Mouse (Mus musculus): ENCODE results near the gene Phf5a.

Gene Phf5a

DNA sequence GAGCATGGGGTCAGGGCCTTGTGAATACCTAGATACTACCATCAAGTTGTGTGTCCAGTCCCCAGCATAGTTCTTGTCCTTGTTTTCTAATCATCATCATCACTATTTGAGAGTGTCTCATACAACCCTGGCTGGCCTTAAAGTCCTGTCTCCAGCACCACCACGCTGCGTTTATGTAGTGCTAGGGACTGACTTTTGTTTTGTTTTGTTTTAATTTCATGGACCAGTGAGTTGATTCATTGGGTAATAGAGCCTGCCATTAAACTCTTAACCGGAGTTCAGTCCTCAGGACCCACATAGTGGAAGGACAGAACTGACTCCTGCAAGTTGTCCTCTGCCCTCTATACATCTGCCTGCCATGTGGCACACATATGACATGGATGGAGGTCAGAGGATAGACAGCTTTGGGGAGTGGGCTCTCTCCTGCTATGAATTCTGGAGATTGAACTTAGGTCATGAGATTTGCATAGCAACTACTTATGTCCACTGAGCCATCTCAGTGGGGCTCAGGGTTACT, 13.8 kb upstream of the Phf5a start:
- no peak for DNase-seq (ENCODE audit: low read depth)

DNA sequence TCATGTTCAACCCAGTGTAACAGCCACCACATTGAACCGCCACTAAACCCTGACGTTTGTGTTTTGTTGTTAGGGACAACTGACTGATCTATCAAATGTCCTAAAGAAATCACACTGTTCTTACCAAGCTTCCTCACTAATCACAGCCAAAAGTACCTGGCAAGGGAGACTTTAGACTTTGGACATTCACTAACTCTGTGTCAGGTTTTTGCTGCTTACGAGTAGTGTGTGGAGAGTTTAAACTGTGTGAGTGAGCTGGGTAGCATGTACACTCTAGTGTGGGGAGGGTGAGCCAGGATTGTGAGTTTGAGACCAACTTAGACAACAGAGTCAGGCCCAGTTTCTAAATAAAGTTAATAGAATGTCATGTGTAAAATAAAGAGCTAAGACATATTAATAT, 10.6 kb upstream of the Phf5a start:
- DNase-seq (ENCODE audit: low read depth): no peak

DNA sequence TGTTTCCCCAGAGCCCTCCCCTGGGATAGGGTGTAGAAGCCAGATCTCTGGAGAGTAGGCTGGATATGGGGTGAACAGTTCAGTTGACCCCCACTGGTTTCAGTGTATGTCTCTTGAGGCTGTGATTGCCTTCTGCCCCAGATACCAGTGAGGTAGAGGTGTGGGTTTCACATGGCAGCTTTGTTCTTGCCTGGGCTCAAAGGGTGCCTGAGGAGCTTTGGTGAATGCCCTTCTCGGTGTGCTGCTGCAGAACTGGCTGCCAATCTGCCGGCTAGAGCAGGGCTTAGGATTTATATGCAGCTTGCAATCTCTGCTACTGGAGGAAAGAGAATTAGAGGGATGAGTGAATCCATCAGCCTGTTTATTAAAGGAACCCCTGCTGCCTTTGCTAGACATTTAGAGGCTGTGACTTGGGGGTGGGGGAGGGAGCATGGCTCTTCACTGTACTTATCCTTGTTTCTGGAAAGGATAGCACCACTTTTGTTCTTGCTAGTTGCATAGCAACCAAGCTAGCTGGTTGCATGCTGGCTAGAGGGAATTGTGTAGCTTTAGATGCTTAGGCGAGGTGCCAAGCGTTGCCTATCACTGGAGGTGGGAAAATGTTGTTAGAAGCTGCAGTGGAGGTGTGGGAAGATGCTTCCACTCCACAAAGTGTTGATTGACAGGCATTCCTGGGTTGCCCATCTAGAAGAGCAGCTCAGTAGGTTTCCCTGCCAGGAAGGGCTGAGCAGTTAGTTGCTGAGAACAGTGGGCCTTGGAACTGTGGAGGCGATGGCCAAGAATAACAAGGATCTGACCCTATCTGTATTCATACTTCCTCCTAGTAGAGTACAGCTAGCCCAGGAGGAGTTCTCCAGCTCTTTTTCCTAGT, 8.1 kb upstream of the Phf5a start:
- no peak for DNase-seq (ENCODE audit: low read depth)

DNA sequence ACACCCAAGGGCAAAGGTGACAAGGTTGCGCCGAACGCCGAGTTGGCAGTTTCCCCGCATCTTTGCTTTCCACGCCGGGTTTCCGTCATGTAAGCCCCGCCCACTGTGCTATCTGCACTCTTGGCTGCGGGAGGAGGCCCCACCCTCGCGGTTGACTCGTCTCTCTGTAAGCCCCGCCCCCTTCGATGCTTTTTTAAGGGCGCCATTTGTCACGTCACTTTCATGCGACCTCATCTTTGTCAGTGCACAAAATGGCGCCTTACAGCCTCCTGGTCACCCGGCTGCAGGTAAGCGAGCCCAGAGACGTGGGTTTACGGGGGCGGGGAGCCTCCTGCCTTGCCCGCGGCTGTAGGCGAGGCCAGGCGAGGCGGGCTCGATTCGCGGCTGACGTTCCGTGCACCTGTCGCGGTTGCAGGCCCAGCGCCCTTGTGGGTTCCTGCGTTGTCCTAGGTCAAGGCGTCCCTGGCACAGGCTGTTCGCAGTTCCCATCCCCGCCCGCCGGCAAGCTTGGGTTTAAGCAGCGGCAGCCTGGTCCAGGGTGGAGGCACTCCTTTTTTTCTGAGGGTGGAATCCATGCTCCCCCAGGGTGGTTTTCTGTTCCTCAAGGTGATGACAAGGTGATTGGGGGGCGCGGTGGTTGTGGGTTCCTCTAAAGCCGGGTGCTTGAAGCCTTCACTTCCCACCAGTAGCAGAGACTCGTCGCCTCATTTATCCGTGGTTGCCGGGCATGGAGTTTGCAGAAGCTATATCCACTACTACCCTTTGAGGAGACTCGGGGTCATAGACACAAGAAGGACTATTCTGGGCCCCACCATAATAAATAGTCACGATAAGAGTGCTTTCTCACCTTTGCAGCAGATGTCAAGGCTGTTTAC, 788 bp upstream of the Phf5a start, which contains the start of gene Aco2:
TSS of gene Aco2 (plus strand) at position 48 of the 875 bp plus-strand sequence.
- peak; percentile 100 for DNase-seq (ENCODE audit: low read depth)

DNA sequence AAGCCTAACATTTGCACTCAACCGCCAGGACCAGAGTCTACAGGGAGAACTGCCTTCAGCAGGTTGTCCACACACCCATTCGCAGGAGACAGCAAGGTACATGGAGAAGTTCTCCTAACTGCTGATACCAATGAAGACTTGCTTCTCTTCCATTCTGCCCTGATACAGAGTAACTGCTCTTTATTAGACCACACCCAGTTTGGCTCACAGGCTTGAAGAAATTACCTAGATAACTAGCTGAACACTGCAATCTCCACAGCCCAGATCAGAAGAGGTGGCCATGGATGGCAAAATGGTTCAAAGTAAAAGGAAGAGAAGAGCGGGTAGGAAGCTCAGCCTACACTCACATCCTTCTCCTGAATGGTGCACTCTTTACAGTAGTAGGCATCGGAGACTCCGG, 1.7 kb downstream of the Phf5a start:
- DNase-seq (ENCODE audit: low read depth): no peak

DNA sequence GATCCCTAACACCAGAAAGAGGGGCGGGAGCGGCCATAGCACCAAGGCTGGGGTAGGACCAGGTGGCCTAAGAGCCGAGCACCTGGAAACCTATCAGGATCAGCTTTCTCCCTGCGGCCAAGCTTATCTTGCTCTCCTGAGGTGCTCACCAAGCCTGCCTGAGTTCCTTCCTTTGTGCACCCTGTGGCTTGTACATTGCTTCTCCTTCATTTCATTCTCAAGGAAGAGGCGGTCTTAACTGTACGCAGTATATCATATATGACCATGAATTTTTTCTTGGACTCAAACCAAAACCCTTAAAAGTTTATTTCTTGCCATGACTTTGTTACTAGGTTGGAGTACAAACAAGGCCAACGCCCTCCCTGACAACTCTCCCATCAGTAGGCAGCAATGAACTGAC, 7.5 kb downstream of the Phf5a start:
- no peak for DNase-seq (ENCODE audit: low read depth)

DNA sequence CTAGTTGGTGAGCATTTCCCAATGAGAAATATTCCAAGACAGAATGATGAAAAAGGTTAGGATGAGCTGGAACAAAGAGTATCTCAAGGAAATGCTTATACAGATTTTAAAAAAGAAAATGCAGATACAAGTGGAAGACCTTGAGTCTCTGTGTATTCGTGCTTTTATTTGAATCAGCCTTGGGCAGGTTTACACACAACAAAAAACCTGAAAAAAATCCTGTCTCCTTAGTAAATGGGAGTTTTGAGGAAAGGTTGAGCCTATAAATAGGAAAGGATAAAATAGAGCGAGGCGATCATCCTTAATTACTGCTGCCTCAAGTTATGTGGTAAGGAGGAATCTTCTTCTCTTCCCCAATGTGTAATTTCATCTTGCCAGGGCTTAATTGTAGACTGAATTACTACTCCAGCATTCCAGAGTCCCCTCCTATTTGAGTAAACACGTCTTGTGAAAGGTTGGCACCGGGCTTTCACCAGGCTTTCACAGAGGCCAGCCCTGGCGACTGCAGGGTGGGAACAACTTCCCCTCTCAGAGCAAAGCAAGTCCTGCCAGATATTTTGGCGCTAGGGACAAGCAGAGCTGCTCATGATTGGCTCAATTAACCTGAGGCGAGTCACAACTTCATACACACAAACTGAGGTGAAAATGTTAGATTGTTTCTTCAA, 11.1 kb downstream of the Phf5a start:
- DNase-seq (ENCODE audit: low read depth): peak; percentile 41

DNA sequence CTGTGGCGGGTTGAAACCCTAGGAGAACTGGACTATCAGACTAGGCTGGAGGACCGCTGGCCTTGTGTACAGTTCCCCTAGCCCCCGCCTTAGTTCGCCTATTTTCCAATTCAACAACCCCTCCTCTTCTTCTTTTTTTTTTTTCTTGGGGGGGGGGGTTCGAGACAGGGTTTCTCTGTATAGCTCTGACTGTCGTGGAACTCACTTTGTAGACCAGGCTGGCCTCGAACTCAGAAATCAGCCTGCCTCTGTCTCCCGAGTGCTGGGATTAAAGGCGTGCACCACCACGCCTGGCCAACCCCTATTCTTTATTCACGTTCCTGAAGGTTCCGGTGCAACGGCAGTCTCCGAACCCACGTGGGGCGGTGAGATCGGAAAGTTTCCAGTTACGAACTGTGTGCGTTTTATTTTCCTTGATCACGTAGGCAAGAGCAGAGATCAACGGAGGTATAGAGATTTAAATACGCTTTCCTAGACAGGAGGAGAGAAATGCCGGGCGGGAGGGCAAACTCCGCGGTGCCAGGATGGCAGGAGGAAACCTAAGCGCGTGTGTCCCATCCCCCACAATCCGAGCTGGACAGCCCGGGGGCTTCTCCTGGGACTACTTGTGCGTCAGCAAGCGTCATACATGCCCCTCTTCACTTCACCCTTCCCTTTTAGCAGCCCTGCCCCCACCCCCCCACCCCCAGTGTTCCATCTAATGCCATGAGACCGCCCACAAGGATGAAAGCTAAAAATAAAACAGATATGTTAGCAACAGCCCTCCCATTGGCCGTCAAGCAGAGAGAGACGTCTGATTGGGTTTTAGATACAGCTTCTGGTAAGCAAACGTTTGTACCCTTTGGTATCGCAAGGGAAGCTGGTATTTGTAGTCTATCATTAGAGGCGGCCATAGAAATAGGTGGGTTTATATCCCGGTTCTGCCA, 12.1 kb downstream of the Phf5a start:
- peak; percentile 95 for DNase-seq (ENCODE audit: low read depth)

DNA sequence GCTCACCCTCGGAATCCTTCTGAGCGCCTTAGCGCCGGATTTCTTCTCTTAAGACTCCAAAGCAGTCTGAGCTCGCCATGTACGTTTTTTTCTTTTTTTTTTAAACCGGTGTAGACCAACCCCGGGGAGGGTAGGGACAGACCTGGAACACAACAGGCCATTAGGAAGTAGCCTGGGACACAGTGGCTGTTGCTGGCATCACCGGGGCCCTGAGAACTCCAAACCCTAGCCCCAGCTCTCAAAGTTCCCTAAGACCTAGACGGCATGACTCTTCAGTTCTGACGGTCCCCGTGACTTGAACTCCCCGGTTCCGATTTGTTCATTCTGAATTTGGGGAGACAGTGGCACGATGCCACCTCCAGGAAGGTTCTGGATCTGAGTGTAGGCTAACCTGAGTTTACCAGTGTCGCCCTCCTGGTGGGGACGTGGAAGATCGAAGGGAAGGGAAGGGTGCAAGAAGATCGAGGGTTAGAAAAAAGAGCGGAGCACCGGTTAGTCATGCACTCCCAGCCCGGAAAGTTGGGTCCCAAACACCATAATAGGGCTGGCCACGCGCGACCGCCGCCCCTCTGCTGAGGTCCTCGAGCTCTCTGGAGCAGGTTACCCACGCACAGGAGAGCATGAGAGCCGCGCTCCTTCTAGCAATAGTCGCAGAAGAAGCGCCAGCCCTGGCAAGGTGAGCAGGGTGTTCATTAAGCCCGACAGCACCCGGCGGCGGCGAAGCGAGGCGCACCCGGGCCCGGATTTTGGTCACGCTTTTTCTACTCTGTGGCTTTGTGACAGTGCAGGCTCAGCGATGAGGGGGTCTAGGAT, 13.0 kb downstream of the Phf5a start, which contains the start of gene Tob2:
TSS of gene Tob2 (minus strand) at position 280 of the 813 bp plus-strand sequence.
- peak; percentile 80 for DNase-seq (ENCODE audit: low read depth)

DNA sequence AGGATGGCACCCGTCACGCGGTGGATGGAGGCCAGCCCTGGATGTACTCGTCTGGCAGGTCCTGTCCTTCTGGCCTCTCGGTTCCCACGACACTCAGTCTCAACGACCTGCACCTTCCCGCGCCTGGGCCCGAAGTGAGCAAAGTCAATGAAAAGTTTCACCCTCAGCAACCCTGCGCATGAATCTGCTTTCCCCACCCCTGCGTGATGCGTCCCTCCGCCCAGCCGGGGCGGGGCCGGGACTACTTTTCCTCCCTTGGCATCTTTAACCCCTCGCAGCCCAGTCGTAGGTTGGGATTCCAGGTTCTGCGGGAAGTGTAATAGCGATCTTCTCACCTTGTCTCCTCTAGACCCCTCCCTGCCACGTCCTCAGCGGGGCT, 13.6 kb downstream of the Phf5a start:
- peak; percentile 94 for DNase-seq (ENCODE audit: low read depth)

DNA sequence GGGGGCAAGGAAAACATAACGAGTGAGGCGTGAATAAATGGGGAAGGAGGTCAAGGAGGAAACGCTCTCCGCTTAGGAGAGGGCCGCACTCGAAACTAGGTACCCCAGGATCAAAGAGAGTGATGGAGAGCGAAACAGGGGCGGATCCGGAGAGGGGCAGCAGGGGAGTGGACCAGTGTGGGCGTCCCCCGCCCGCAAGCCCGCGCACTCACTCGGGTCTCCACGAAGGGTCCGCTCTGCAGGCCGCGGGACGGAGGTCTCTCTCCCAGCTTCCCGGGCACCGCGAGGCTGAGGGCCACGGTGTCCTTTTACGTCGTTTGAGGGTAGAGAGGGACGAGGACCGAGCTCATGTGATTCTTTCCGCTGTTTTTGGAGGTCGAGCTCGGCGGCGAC, 14.0 kb downstream of the Phf5a start:
- DNase-seq (ENCODE audit: low read depth): peak; percentile 55

DNA sequence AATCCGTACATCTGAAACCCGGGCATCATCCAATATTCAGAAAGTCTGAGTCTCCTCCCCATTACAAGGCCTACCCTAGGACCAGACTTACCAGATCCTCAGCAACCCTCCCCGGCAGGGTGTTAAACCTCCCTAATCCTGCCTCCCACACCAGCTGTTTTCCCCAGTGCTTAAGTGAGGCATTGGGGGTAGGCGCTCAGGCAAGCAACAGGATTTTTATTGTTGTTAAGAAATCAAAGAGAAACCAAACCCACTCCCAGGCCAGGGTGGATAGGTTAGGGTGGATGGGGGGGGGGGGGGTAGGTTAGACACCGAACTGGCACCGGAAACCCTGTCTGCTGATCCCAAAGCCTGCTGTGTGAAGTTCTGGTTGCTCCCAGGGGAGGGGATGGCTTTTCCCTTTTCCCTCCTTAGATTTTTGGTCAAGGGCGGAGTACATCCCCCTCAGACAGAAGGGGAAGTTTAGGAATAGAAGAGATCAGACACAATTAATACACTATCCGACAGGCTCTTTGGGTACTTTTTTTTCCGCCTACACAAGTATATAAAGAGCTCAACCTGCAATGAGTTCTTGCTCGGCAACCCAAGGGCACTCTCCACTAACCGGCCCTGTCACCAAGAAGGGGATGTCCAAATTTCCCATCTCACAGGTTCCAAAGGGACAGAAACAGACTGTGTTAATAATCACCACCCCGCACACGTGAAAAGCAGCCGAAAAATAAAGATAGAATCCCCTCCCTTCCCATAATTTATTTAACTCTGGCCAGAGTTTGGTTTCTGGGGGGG, 14.6 kb downstream of the Phf5a start:
- peak; percentile 34 for DNase-seq (ENCODE audit: low read depth)

DNA sequence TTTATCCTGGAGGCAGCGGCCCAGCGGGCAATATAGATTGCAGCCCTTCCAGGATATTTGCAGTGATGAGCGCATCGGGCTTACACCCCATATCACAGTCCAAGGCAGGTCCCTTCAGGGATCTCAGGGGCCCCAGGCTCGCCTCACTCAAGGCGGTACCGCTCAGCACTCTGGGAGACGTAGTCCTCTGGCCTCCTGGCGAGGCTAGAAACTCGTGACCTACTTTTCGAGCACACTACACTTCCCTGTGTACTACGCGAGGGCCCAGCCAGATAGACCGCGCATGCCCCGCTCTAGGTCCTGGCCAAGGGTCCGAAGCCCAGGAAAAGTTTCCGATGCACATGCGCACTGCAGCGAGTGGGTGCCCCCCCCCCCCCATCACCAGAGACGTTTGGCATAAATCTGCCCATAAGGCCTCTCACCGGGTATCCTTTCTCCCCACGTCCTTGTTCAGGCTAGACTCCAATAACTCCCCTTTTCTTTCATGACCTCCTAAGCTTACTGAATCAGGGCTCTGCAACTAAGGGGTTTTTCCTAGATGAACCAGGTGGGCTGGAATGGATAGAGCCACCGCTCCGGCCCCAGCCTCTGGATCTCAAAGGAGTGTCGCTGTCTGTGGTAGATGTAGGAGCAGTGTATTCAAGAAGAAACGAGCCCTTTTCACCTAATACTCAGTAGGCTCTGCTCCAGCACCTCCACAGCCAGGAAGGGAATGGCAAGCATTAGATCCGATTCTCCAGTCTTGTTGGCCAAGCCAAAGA, 15.5 kb downstream of the Phf5a start:
- DNase-seq (ENCODE audit: low read depth): peak; percentile 95

DNA sequence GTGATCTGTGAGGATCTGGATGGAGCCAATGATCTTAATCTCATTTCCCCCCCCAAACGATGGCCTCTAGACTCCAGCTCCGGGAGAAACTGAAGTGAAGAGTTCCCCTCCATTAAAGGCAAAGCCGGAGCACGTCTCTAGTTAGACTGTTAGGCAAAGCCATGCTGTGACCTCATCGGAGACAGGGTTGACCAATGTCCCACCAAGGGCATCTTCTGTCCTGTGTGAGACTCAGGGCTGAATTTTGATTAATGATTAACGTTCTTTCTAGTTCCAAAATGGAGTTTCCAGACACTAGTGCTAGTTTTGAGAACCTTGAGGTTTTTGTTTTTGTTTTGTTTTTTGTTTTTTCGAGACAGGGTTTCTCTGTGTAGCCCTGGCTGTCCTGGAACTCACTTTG, 18.6 kb downstream of the Phf5a start:
- no peak for DNase-seq (ENCODE audit: low read depth)

DNA sequence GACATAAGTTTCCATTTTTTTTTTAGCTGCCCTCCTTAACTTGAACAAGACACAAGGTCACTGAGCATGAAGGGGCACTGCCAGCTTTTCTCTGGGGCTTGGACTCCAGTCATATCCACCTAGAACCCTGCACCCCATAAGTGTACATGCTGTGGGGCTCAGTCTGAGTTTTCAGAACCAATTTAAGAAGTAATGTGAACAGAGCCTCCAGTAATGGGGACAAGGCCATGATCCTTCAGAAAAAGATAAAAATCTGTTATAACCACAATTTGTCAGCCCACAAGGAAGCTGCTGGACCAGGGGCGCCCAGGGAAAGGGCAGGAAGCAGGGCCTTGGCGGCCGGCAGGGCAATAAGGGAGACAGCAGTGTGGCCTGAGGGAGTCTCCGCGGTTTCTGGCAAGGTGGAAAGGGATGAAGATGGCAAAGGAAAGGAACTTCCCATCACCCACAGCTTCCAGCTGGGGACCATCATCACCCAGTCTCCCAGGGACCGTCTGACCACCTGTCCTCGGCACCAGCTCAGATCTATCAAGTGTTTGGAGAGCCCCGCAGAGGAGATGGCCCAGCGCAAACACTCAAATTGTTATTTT, 19.2 kb downstream of the Phf5a start:
- no peak for DNase-seq (ENCODE audit: low read depth)

DNA sequence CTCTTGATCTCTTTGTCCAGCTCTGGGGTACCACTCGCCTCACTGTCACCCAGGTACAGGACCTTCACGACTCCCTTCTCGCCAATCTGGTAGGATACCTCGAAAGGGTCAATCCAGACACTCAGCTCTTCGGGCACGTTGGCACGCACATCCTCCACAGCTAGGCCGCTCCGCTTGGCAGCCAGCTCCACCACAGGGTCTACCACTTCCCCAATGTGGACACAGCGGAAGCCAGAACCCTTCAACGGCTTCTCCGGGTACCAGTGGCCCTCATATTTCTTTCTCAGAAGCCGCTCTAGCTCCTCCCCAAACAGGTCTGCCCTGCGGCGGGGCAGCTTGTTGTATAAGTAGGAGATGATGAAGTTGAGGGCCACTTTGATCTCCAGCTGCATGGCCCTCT, 20.3 kb downstream of the Phf5a start:
- no peak for DNase-seq (ENCODE audit: low read depth)

DNA sequence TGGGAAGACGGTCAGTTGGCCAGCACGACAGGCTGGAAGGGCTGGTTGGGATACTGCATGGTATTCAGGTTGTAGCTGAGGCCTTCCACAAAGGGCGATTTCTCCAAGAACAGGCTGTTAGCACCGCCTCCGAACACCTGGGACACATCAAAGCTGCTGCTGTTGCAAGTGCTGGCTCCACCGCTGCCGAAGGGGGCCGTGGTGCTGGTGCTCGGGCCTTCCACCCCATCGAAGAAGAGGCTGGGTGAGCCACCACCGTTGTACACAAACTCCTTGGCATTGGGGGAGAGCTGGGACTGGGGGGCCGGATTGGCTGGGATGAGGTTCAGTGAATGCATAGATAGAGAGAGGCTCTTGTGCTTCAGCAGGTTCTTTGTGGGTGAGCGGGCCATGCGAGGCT, 21.0 kb downstream of the Phf5a start:
- no peak for DNase-seq (ENCODE audit: low read depth)

DNA sequence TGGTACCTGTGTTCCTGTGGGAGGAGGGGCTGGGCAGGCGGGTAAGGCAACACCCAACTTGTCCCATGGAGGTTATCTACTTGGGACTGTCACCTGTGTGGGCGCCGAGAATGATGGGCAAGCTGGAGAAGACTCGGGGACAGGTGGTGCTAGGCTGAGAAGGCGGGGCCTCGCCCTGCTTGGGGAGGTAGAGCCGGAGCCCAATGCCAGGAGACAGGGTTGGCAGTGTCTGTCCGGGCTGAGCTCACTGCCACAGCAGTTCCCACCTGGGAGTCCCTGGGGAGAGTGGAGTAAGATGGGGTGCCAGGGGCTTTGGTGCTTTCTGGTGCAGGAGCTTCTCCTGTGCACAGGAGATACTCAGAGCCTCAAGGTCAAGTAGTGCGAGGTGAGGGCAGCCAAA, 22.6 kb downstream of the Phf5a start:
- no peak for DNase-seq (ENCODE audit: low read depth)

Measured in NIH3T3 (cell line).